Comparison of ENCODE assay signal across 9 mouse cellular contexts in the genomic region with DNA sequence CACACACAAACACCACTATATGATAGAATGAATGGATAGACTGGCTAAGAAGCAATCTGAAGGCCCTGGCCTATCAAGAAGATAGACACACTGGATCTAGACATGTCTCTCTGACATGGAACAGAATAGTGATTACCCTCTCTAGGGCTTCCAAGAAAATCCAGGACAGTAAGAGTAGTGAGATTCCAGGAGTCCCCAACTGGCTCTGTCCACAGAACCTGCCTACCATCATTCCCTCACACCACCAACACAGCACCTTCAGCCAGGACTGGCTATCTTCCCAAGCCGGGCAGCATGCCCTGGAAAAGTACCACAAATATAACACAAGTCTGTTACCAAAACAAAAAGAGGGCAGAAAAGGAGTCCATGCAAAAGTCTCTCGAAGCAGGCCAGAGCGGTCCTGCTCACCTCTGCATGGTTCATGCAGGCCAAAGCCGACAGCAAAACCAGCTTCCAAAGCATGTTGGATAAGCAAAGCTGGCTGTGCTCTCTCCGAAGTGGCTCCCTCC. TPM values are rescaled to one million over a fixed set of nuclear protein-coding genes. Genes with fewer than 3 reads are reported as not detected.
DNase-seq lines count a peak whose midpoint lies in the region; ATAC-seq lines count a peak whose summit lies in the region.
"Had no signal": no experiment of that assay in that cellular context is flagged by ENCODE, and none has a peak within 500 bp of the region (broad histone marks: within the 10 kb centered on the region; RNA-seq: fewer than 3 reads in every experiment).

No protein-coding gene starts in this region.

- H3K27me3 ChIP-seq in intestine, embryonic 16.5 days (replicated peaks; ENCODE audit: control insufficient read depth, insufficient read depth, low read length): peaks cover 5% of the 10 kb centered on the region; the same call in 1 of the 2 replicates

- WGBS in intestine, embryonic 16.5 days: 84% methylated on average over 5 of the region's 5 CpGs

- no peak overlapping the region for H3K4me2 ChIP-seq in intestine, embryonic 16.5 days (ENCODE audit: low read depth, low read length)

- H3K4me1 ChIP-seq in intestine, embryonic 16.5 days (ENCODE audit: control insufficient read depth, insufficient read depth, low read length): peaks cover 7% of the 10 kb centered on the region

- H3K9me3 ChIP-seq in intestine, embryonic 16.5 days (ENCODE audit: control insufficient read depth, low read length): no peaks in the 10 kb centered on the region

- H3K27ac ChIP-seq in intestine, embryonic 16.5 days (ENCODE audit: low read length): no peak overlapping the region

- no peak overlapping the region for H3K4me3 ChIP-seq in intestine, embryonic 16.5 days (ENCODE audit: low read length)

- no peak overlapping the region for H3K9ac ChIP-seq in intestine, embryonic 16.5 days (ENCODE audit: low read depth, low read length)

- peak; percentile 13 for DNase-seq in gastrocnemius, adult 18-20 months (ENCODE audit: low spot score)
- DNase-seq in gastrocnemius, adult 8-10 months (ENCODE audit: low spot score in 2 of 2): no peak
- peak; percentile 77 for DNase-seq in right cerebral cortex, adult 18-20 months
- no peak for DNase-seq in right cerebral cortex, postnatal 14 days
- DNase-seq in layer of hippocampus, adult 18-20 months (ENCODE audit: low spot score in 2 of 2): peak; percentile 19 to 58
- no peak for DNase-seq in urinary bladder, postnatal 4 days (ENCODE audit: low spot score in 2 of 2)
- no peak for DNase-seq in gastrocnemius, postnatal 25 days

- ATAC-seq in intestine, embryonic 16.5 days: no peak
- ATAC-seq: forebrain, embryonic 16.5 days had no signal

- no peaks in the 10 kb centered on the region for H3K36me3 ChIP-seq in intestine, embryonic 16.5 days (ENCODE audit: control insufficient read depth, insufficient read depth, low read length)

RNA-seq across cellular contexts. Expression of a gene that starts 59.8 kb away (rescaled TPM):
- total RNA-seq in gastrocnemius, adult 18-20 months (2021): 1 to 10 TPM; 4.7 to 6.2 TPM
- total RNA-seq in gastrocnemius, adult 8-10 months (2022): 10 to 100 TPM in 1 of 4 experiments, 1 to 10 TPM in 3; 4.5 to 11.4 (median 8.4) TPM
- 10 to 100 TPM in 1 of 2 experiments, 1 to 10 TPM in 1; 9.0 to 13.0 TPM for total RNA-seq in layer of hippocampus, adult 18-20 months (2021)
- polyA plus RNA-seq in intestine, embryonic 16.5 days (2015; fragmentation: Nextera tagmentation; extraction: Ambion mirVana): 14.6 and 15.0 TPM in 2 replicates
- total RNA-seq in gastrocnemius, postnatal 25 days (2021): 1 to 10 TPM; 7.1 to 7.9 TPM

Comparison
In these comparisons a context has a peak if more than half of its experiments do, and no peak if none do; other contexts are left out.
1. DNase-seq: peak in gastrocnemius, adult 18-20 months (single experiment), right cerebral cortex, adult 18-20 months (single experiment) and layer of hippocampus, adult 18-20 months (2 of 2); none in gastrocnemius, adult 8-10 months (0 of 2), right cerebral cortex, postnatal 14 days (single experiment), urinary bladder, postnatal 4 days (0 of 2) and gastrocnemius, postnatal 25 days (single experiment).